ENCODE assay signal across 8 mouse cellular contexts in the genomic region with DNA sequence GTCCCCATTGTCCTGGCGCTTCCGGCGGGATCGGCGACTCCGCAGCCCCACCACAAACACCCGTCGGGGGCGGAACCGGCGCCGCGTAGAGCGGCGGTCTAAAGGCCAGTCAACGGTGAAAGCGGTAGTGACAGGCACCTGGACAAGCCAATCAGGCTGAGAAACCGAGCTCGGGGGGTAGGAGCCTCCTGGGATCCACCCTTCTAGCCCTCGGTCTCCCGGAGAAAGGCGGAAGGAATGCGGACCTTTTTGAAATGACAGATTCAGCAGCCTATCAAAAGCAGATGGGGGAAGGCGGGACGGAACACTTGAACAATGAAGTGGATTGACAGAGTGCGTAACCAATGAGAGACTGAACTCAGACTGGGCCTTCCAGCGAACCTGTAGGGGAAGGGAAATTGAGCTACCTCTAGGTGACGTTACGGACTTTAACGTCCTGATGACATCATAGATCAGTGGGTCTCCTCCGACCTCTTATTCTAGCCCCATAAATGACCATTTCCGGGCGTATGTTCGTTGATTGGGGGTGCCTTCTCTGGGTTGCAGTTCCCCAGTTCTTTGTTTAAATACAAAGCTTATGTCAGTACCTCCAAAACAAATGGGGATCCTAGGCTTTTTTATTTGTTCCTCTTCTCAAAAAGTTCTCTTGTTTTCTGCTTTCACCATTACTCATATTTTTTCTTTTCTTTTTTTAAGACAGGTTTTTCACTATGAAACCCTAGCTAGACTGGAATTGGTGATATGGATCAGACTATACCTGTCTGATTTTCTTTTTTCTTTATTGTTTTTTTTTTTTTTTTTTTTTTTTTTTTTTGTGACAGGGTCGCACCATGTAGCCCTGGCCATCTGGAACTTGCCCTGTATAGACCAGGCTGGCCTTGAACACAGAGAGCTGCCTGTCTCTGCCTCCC. TPM values are rescaled to one million over a fixed set of nuclear protein-coding genes. Genes with fewer than 3 reads are reported as not detected.
DNase-seq lines count a peak whose midpoint lies in the region; ATAC-seq and TF ChIP-seq lines count a peak whose summit lies in the region.

A gene (minus strand): TSS at position 276 of the 911 bp plus-strand sequence.

- no peaks in the 10 kb centered on the region; the same call in 1 of the 2 replicates for H3K36me3 ChIP-seq in hindbrain, embryonic 13.5 days

- CTCF ChIA-PET in Patski (lab: Charles Lee), result interaction anchor here (1.1 to 2.1 kb wide), 6 partner anchors 14 to 38 kb away, joined by 3 to 14 read pairs (median 4); no protein-coding TSS in a partner anchor

- H3K4me2 ChIP-seq in hindbrain, embryonic 13.5 days, result peak within 1 kb of the TSS; percentile 87

- in situ Hi-C loops in Patski (cut with MboI; ENCODE audit: low pct_unique_long_range_greater_than_20kb), result no loop called here

- no peaks in the 10 kb centered on the region for H3K9me3 ChIP-seq in hindbrain, embryonic 13.5 days

- no peak for TF ChIP-seq CTCF in Patski (IDR thresholded peaks at IDR 0.05)

- WGBS in hindbrain, embryonic 13.5 days, result 3% methylated on average over 35 of the region's 35 CpGs

- DNase-seq in Patski (ENCODE audit: low read depth, low spot score), result peak; percentile 100
- DNase-seq in cerebellum, postnatal 14 days, result peak; percentile 100
- peak; percentile 100 for DNase-seq in frontal cortex, postnatal 14 days (ENCODE audit: low spot score in 2 of 2)
- peak; percentile 97 to 98 for DNase-seq in layer of hippocampus, postnatal 25 days (ENCODE audit: extremely low spot score in 1 of 2, low spot score in 1 of 2)
- DNase-seq in lung, postnatal 25 days (ENCODE audit: low spot score), result peak; percentile 100
- peak; percentile 100 for DNase-seq in retina, embryonic 14.5 days (ENCODE audit: low spot score)
- DNase-seq in thymus, postnatal 4 days, result peak; percentile 98

- peak within 1 kb of the TSS; percentile 100 for H3K27ac ChIP-seq in hindbrain, embryonic 13.5 days

- no peaks in the 10 kb centered on the region for H3K27me3 ChIP-seq in Patski
- no peaks in the 10 kb centered on the region for H3K27me3 ChIP-seq in hindbrain, embryonic 13.5 days

- H3K4me1 ChIP-seq in hindbrain, embryonic 13.5 days (replicated peaks), result peaks cover 40% of the 10 kb centered on the region

- H3K9ac ChIP-seq in hindbrain, embryonic 13.5 days, result peak within 1 kb of the TSS; percentile 97

- H3K4me3 ChIP-seq in hindbrain, embryonic 13.5 days, result peak within 1 kb of the TSS; percentile 75

- POLR2A ChIA-PET in Patski (lab: Charles Lee), result interaction anchor here (1.6 to 1.9 kb wide), 2 partner anchors 22 to 25 kb away, joined by 4 to 7 read pairs; a partner anchor contains a TSS

- peak; percentile 98 for ATAC-seq in Patski
- ATAC-seq in hindbrain, embryonic 13.5 days (ENCODE audit: low FRiP score), result peak; percentile 99

RNA-seq across cellular contexts. Expression of the gene that starts here (rescaled TPM):
- polyA plus RNA-seq in Patski (2021), result 222 TPM
- 494 and 549 TPM in 2 replicates for polyA plus RNA-seq in hindbrain, embryonic 13.5 days (2015; fragmentation: Nextera tagmentation; extraction: Ambion mirVana)
- total RNA-seq in layer of hippocampus, postnatal 25 days (2021), result 100 to 1,000 TPM; 304 to 328 TPM

Comparison
In these comparisons a context has a peak if more than half of its experiments do, and no peak if none do; other contexts are left out.
1. Peak in every context shown above with its lines: DNase-seq, ATAC-seq, H3K4me3 ChIP-seq and H3K27ac ChIP-seq.